21 mouse cellular contexts compared by ENCODE assay signal in genomic region chr1:167378019-167378418, GRCm38 (mm10). TPM values are rescaled to one million over a fixed set of nuclear protein-coding genes. Genes with fewer than 3 reads are reported as not detected.
DNase-seq lines count a peak whose midpoint lies in the region; ATAC-seq and TF ChIP-seq lines count a peak whose summit lies in the region.
"Had no signal": no experiment of that assay in that cellular context is flagged by ENCODE, and none has a peak within 500 bp of the region (broad histone marks: within the 10 kb centered on the region; RNA-seq: fewer than 3 reads in every experiment).

No protein-coding gene starts in this region.

- H3K36me3 ChIP-seq in intestine, postnatal 0 days (ENCODE audit: control insufficient read depth, insufficient read depth): peaks cover 25% of the 10 kb centered on the region
- peaks cover 82% of the 10 kb centered on the region for H3K36me3 ChIP-seq in liver, embryonic 15.5 days (replicated peaks)
- 0 out of 2 replicates have a peak, but pooled peaks cover 3% of the 10 kb centered on the region for H3K36me3 ChIP-seq in stomach, postnatal 0 days (ENCODE audit: control insufficient read depth, insufficient read depth, low read length)

- no peaks in the 10 kb centered on the region for H3K27me3 ChIP-seq in intestine, postnatal 0 days (replicated peaks; ENCODE audit: control insufficient read depth, insufficient read depth, low read length)
- no peaks in the 10 kb centered on the region for H3K27me3 ChIP-seq in liver, embryonic 15.5 days
- no peaks in the 10 kb centered on the region for H3K27me3 ChIP-seq in stomach, postnatal 0 days (ENCODE audit: control insufficient read depth, insufficient read depth, low read length)
- H3K27me3 ChIP-seq: embryonic facial prominence, embryonic 13.5 days; heart, embryonic 12.5 days; hindbrain, embryonic 12.5 days; limb, embryonic 12.5 days had no signal

- no peak for TF ChIP-seq EP300 in stomach, postnatal 0 days (optimal IDR thresholded peaks at IDR 0.05)

- peaks cover 11% of the 10 kb centered on the region; the same call in 1 of the 2 replicates for H3K4me1 ChIP-seq in intestine, postnatal 0 days (replicated peaks; ENCODE audit: control insufficient read depth, insufficient read depth, low read length)
- H3K4me1 ChIP-seq in liver, embryonic 15.5 days (replicated peaks): peaks cover 91% of the 10 kb centered on the region
- H3K4me1 ChIP-seq in stomach, postnatal 0 days (replicated peaks; ENCODE audit: control insufficient read depth, insufficient read depth): peaks cover 5% of the 10 kb centered on the region; the same call in 1 of the 2 replicates

- DNase-seq in kidney, postnatal 14 days: peak; percentile 15
- DNase-seq in kidney, postnatal 4 days: no peak
- DNase-seq in stomach, postnatal 0 days (ENCODE audit: low spot score): peak; percentile 71
- no peak for DNase-seq in left cerebral cortex, adult 18-20 months (ENCODE audit: low spot score in 2 of 2)
- DNase-seq: adrenal gland, adult 8-10 months; cerebellum, adult 11-12 months; cerebellum, postnatal 14 days; heart, postnatal 10 days; lung, embryonic 14.5 days; spleen, adult 18-20 months; thymus, postnatal 25 days had no signal

- no peaks in the 10 kb centered on the region for H3K9me3 ChIP-seq in intestine, postnatal 0 days (ENCODE audit: control insufficient read depth)
- no peaks in the 10 kb centered on the region for H3K9me3 ChIP-seq in liver, embryonic 15.5 days (replicated peaks)
- no peaks in the 10 kb centered on the region for H3K9me3 ChIP-seq in stomach, postnatal 0 days (ENCODE audit: control insufficient read depth, low read length)
- H3K9me3 ChIP-seq: embryonic facial prominence, embryonic 13.5 days; forebrain, embryonic 13.5 days; heart, embryonic 12.5 days; hindbrain, embryonic 12.5 days; limb, embryonic 12.5 days; midbrain, embryonic 13.5 days had no signal

- peak; percentile 52 for TF ChIP-seq CTCF in intestine, postnatal 0 days (IDR thresholded peaks at IDR 0.05; ENCODE audit: low read depth)
- 0 out of 2 replicates have a peak, but pooled peaks have one; percentile 30 for TF ChIP-seq CTCF in stomach, postnatal 0 days (IDR thresholded peaks at IDR 0.05; ENCODE audit: low read depth)

- 36% methylated on average over 6 of the region's 6 CpGs for whole genome bisulfite sequencing in intestine, postnatal 0 days
- 72% methylated on average over 6 of the region's 6 CpGs for WGBS in liver, embryonic 15.5 days (ENCODE audit: insufficient replicate concordance)
- 60% methylated on average over 6 of the region's 6 CpGs for whole genome bisulfite sequencing in stomach, postnatal 0 days

- H3K9ac ChIP-seq in intestine, postnatal 0 days (ENCODE audit: low read depth, low read length): no peak overlapping the region
- no peak overlapping the region for H3K9ac ChIP-seq in liver, embryonic 15.5 days
- no peak overlapping the region for H3K9ac ChIP-seq in stomach, postnatal 0 days (ENCODE audit: low read length)
- H3K9ac ChIP-seq: embryonic facial prominence, embryonic 13.5 days; forebrain, embryonic 13.5 days; heart, embryonic 12.5 days; hindbrain, embryonic 12.5 days; limb, embryonic 12.5 days; lung, embryonic 14.5 days; midbrain, embryonic 13.5 days had no signal

- H3K4me3 ChIP-seq in intestine, postnatal 0 days (ENCODE audit: low read depth, low read length): no peak overlapping the region
- H3K4me3 ChIP-seq in liver, embryonic 15.5 days (replicated peaks): no peak overlapping the region
- H3K4me3 ChIP-seq in stomach, postnatal 0 days (ENCODE audit: low read depth, low read length): no peak overlapping the region
- H3K4me3 ChIP-seq: embryonic facial prominence, embryonic 13.5 days; forebrain, embryonic 13.5 days; heart, embryonic 12.5 days; hindbrain, embryonic 12.5 days; limb, embryonic 12.5 days; midbrain, embryonic 13.5 days had no signal

- H3K4me2 ChIP-seq in intestine, postnatal 0 days (replicated peaks; ENCODE audit: low read depth): no peak overlapping the region; the same call in 1 of the 2 replicates
- no peak overlapping the region for H3K4me2 ChIP-seq in liver, embryonic 15.5 days
- H3K4me2 ChIP-seq in stomach, postnatal 0 days (replicated peaks; ENCODE audit: low read depth): no peak overlapping the region
- H3K4me2 ChIP-seq: embryonic facial prominence, embryonic 13.5 days; forebrain, embryonic 13.5 days; heart, embryonic 12.5 days; hindbrain, embryonic 12.5 days; limb, embryonic 12.5 days; lung, embryonic 14.5 days; midbrain, embryonic 13.5 days had no signal

- peak overlapping the region; percentile 77 for H3K27ac ChIP-seq in intestine, postnatal 0 days (ENCODE audit: low read depth, low read length)
- H3K27ac ChIP-seq in liver, embryonic 15.5 days (replicated peaks): peak overlapping the region; percentile 66
- peak overlapping the region; percentile 83 for H3K27ac ChIP-seq in stomach, postnatal 0 days (replicated peaks)
- H3K27ac ChIP-seq: embryonic facial prominence, embryonic 13.5 days; forebrain, embryonic 13.5 days; hindbrain, embryonic 12.5 days; limb, embryonic 12.5 days; midbrain, embryonic 13.5 days had no signal

- ATAC-seq in intestine, postnatal 0 days: peak; percentile 64
- no peak for ATAC-seq in liver, embryonic 15.5 days (ENCODE audit: insufficient read depth)
- peak; percentile 69 for ATAC-seq in stomach, postnatal 0 days (ENCODE audit: low FRiP score, low TSS enrichment)
- ATAC-seq in megakaryocyte-erythroid progenitor cell, adult 5-6 weeks (replicated peaks; ENCODE audit: low FRiP score, low TSS enrichment, poor library complexity, severe bottlenecking): no peak
- ATAC-seq: activated CD4-positive, CD25-positive, alpha-beta regulatory T cell, adult 4 months; forebrain, embryonic 13.5 days; midbrain, embryonic 13.5 days had no signal

RNA-seq across cellular contexts. Expression of gene Mgst3, which starts 15.6 kb away (rescaled TPM):
- polyA plus RNA-seq in intestine, postnatal 0 days (2015; fragmentation: Nextera tagmentation; extraction: Ambion mirVana): 305 and 323 TPM in 2 replicates
- 392 and 404 TPM in 2 replicates for polyA plus RNA-seq in liver, embryonic 15.5 days (2015; fragmentation: Nextera tagmentation; extraction: Ambion mirVana)
- 991 and 1,037 TPM in 2 replicates for polyA plus RNA-seq in stomach, postnatal 0 days (2015; fragmentation: Nextera tagmentation; extraction: Ambion mirVana)
- total RNA-seq in left cerebral cortex, adult 18-20 months (2021): 100 to 1,000 TPM; 109 to 113 TPM
- 36.8 and 53.5 TPM in 2 replicates for total RNA-seq in megakaryocyte-erythroid progenitor cell, adult 5-6 weeks (2014; fragmentation: Nextera tagmentation)
- total RNA-seq in megakaryocyte-erythroid progenitor cell, adult 5-6 weeks (2017): 17.8 and 43.6 TPM in 2 replicates

RNA-seq across cellular contexts. Expression of gene Aldh9a1, which starts 28.2 kb away (rescaled TPM):
- polyA plus RNA-seq in intestine, postnatal 0 days (2015; fragmentation: Nextera tagmentation; extraction: Ambion mirVana): 185 and 214 TPM in 2 replicates
- polyA plus RNA-seq in liver, embryonic 15.5 days (2015; fragmentation: Nextera tagmentation; extraction: Ambion mirVana): 72.7 and 75.1 TPM in 2 replicates
- 70.7 and 74.7 TPM in 2 replicates for polyA plus RNA-seq in stomach, postnatal 0 days (2015; fragmentation: Nextera tagmentation; extraction: Ambion mirVana)
- 10 to 100 TPM; 25.9 to 26.8 TPM for total RNA-seq in left cerebral cortex, adult 18-20 months (2021)
- total RNA-seq in megakaryocyte-erythroid progenitor cell, adult 5-6 weeks (2014; fragmentation: Nextera tagmentation): 43.2 and 49.4 TPM in 2 replicates
- 29.1 and 42.8 TPM in 2 replicates for total RNA-seq in megakaryocyte-erythroid progenitor cell, adult 5-6 weeks (2017)

Comparison
In these comparisons a context has a peak if more than half of its experiments do, and no peak if none do; other contexts are left out.
1. DNase-seq: peak in kidney, postnatal 14 days (single experiment) and stomach, postnatal 0 days (single experiment); none in kidney, postnatal 4 days (0 of 2) and left cerebral cortex, adult 18-20 months (0 of 2).
2. ATAC-seq: peak in intestine, postnatal 0 days (single experiment) and stomach, postnatal 0 days (single experiment); none in liver, embryonic 15.5 days (single experiment) and megakaryocyte-erythroid progenitor cell, adult 5-6 weeks (single experiment).
3. Peak in every context shown above with its lines, with median percentiles within 50 percentile points of each other: H3K27ac ChIP-seq.